Mouse (Mus musculus): ENCODE data around the gene Maml1. TPM values are rescaled to one million over a fixed set of nuclear protein-coding genes. Genes with fewer than 3 reads are reported as not detected.
"Not testable (repeated sequence)": the region's sequence is repeated elsewhere in the genome, so short reads cannot be mapped to it uniquely, and the experiment has no call there.

The Maml1 gene
- total RNA-seq, 2 experiments from 2014 or later = 10.1 to 10.8 TPM

DNA sequence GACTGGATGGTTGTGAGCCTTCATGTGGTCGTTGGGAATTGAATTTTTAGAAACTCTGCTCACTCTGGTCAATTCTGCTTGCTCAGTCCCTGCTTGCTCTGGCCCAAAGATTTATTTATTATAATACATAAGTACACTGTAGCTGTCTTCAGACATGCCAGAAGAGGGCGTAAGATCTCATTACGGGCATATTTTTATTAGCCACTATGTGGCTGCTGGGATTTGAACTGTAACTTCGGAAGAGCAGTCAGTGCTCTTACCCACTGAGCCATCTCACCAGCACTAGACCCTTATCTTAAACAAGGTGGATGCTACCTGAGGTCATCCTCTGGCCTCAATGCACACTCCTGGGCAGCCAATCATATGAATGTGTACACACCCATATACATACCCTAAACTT lies 27.2 kb upstream of the Maml1 start:
- DNase-seq (ENCODE audit: low spot score in 2 of 2); H3K27ac ChIP-seq; H3K4me3 ChIP-seq: not testable (repeated sequence)
- peak; percentile 53 for TF ChIP-seq CTCF (conservative IDR thresholded peaks at IDR 0.05)

DNA sequence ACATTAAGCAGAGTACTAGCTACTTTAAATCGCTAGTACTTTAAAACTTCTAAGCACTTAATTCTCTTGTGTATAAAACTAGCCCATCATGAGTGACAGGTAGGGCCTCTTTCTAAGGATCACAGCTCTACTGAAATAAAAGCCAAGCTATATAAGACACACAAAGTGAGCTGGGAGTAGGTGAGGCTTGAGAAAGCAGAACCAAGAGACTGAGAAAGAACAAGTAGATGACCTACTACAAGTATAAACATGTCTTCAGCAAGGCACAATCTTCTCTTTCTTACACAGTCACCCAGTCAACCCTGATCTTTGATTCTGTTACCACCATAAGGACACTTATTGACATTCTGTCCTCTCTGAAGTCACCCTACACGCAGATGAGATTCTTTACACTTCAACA lies 20.7 kb upstream of the Maml1 start:
- TF ChIP-seq CTCF (conservative IDR thresholded peaks at IDR 0.05) = no peak
- no peak overlapping the region for H3K4me3 ChIP-seq
- DNase-seq (ENCODE audit: low spot score in 2 of 2) = no peak
- H3K27ac ChIP-seq = no peak overlapping the region

DNA sequence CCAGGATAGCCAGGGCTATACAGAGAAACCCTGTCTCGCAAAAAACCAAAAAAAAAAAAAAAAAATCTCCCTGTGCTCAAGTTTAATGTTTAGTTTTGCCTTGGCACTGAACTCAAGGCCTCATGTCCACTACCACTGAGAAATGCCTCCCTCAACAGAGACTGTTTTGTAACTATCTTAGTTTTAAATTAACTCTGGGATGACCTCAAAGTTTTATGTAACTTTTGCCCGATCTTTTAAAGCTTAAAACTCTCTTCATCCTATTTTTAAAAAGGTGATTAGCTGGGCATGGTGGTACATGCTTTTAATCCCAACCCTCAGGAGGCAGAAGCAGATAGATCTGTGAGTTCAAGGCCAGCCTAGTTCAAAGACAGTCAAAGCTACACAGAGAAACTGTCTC lies 11.3 kb upstream of the Maml1 start:
- DNase-seq (ENCODE audit: low spot score in 2 of 2) = no peak
- no peak overlapping the region for H3K4me3 ChIP-seq
- H3K27ac ChIP-seq = no peak overlapping the region
- no peak for TF ChIP-seq CTCF (conservative IDR thresholded peaks at IDR 0.05)

DNA sequence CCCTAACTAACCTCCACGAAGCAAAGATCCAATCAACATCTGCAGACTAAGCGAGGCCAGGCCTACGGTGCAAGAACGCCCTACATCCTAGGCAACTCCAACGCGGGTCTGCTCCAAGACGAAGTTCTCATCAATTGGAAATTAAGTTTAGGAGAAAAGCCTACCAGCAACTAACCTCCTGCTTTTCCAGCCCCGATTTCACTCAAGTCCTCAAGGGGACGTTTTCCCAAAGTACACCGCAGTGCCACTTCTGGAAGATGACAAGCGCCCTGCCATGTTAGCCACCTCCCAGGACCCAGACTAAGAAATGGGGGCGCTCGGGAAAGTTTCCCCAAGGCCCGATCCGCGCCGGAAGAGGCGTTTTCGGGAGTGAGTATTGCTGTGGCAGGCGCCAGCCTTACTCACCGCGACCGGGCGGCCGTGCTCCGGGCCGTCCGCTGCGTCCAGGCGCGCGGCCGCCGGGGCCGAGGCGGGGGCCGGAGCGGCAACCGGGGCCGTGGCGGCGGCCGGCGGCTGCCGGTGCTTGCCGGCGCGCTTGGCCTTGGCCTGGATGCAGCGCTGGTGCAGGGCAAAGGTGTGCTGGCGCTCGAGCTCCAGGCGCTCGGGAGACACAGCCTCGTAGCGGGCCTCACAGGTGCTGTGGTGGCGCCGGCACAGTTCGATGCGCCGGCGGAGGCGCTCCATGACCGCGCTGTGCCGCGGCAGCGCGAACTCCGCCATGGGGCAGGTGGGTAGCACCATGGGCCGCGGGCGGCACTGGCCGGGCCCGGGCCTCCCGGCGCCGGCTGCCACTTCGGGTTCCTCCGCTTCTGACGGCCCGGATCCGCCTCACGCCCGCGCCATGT lies 568 bp downstream of the Maml1 start:
- peak; percentile 18 to 25 for DNase-seq (ENCODE audit: low spot score in 2 of 2)
- peak; percentile 19 for TF ChIP-seq CTCF (conservative IDR thresholded peaks at IDR 0.05)
- peak overlapping the region; percentile 98 for H3K27ac ChIP-seq
- peak overlapping the region; percentile 87 for H3K4me3 ChIP-seq

DNA sequence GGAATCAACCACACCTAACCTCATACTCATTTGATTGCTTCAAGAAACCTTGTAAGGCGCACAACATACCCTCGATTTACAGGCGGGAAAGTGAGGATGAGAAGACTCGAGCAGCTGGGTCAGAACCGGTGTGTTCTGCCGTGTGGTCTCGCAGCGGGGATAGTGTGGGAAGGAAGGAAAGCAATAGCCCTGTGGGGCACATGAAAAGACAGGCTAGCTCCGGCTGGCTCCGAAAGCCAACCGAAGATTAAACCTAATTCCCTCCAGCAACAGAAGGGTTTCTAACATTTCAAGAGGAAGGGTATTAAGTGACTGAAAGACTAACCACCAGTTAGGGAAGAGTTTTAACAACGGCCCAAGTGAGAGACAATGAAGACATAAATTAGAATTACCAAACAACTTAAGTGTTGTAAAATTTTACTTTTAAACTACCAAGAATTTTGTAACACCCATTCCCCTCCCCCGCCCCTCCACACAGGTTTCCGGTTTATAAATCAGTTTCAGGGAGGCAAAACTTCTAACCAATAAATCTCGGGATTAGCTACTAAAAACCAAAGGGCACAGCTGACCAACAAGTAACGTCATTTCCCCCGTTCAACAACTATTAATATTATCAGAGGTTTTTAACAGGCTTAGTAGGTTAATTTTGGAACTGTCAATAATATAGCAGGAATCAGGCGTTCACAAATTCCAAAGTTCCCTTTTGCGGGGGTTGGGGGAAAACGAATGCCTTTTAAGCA lies 1.5 kb downstream of the Maml1 start:
- Histone ChIP-seq H3K27ac (peak overlapping the region; percentile 98), H3K4me3 (peak overlapping the region; percentile 87)
- TF ChIP-seq CTCF (conservative IDR thresholded peaks at IDR 0.05) = no peak
- DNase-seq (ENCODE audit: low spot score in 2 of 2) = no peak

DNA sequence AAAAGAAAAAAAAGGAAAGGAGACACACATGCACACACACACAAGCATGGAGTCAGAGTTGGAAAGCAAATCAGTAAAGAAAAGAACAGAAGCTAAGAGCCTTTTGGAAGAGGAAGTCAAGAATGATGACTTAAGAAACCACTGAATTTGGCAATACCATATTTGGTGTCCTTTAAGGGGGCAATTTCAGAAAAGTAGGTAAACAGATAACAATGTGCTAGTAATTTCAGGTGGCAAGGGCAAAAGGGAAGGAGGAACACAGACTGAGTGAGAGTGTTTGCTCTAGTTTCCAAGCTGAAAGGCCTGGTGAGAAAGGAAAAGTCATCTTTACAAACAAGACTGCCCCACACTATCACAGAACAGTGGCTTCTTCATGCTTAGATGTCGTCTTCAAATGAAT lies 5.7 kb downstream of the Maml1 start:
- no peak for DNase-seq (ENCODE audit: low spot score in 2 of 2)
- TF ChIP-seq CTCF (conservative IDR thresholded peaks at IDR 0.05) = no peak
- no peak overlapping the region for H3K4me3 ChIP-seq
- H3K27ac ChIP-seq = no peak overlapping the region

DNA sequence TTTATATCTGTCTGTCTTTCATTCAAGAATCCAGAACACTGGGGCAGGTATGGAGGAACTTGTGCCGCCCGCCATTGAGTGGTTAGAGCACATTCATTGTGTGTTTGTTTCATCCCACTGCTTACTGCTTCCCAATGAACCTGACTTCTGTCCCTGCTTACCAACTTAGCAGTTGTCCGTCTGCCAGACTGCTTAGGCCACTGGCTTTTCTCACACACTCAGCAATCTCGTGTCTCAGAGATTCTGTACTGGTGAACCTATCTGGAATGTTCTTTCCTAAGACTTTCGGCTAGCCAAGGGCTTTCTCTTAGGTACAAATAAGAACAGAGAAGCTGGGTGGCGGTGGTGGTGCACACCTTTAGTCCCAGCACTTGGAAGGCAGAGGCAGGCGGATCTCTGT lies 6.4 kb downstream of the Maml1 start:
- no peak overlapping the region for H3K27ac ChIP-seq
- no peak for TF ChIP-seq CTCF (conservative IDR thresholded peaks at IDR 0.05)
- H3K4me3 ChIP-seq = no peak overlapping the region
- DNase-seq (ENCODE audit: low spot score in 2 of 2) = no peak

DNA sequence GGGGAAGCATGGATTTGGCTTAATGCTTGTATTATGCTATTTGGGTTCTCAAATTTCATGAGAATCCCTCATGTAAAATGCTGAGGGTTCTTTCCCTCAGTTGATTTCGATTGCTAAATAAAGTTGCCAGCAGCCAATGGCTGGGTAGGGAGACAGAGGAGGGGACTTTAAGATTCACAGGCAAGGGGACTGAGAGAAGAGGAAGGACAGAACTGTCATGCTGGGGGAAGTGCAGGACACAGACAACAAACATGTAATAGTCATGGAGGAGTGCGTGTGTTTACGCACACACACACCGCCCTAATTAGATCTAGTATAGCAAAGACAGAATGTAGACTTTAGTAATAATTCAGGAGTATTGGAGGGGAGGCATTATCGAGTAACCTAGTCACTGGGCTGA lies 6.8 kb downstream of the Maml1 start:
- TF ChIP-seq CTCF (conservative IDR thresholded peaks at IDR 0.05) = no peak
- no peak for DNase-seq (ENCODE audit: low spot score in 2 of 2)
- H3K4me3 ChIP-seq = no peak overlapping the region
- no peak overlapping the region for H3K27ac ChIP-seq

DNA sequence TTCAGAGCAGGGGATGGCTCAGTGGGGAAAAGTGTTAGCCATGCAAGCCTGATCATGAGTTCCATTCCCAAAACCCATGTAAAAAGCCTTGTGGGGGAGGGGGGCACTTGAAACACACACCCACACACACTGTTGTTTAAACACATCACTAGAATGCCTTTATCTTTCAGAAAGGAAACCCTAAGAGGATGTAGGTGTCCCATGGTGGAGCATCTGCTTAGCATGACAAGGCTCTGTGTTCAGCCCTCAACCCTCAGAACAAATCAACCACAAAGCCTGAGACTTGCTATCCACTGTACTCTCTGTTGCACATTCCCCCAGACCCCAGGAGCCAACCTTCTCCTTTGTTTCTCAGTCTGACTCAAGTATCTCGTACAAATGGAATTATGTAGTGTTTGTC lies 12.1 kb downstream of the Maml1 start:
- DNase-seq (ENCODE audit: low spot score in 2 of 2) = no peak
- H3K4me3 ChIP-seq = no peak overlapping the region
- H3K27ac ChIP-seq = no peak overlapping the region
- TF ChIP-seq CTCF (conservative IDR thresholded peaks at IDR 0.05) = no peak

DNA sequence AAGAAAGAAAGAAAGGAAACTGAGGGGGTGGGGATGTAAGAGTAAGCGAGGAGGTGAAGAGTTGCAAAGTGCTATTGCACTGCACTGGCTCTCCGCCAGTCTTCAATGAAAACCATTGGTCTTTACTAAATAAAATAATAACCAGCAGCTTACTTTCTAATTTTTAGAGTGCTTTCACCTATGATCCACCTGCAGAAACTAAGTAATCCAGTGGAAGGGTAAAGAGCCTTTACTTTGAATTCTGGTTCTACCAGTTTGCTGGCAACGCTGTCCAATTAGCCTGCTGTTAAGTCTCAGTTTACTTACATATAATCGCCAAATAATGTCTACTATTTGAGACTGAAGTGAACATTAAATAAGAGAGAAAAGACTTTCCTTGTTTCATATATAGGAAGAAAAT lies 13.1 kb downstream of the Maml1 start:
- Histone ChIP-seq H3K27ac (no peak overlapping the region), H3K4me3 (no peak overlapping the region)
- TF ChIP-seq CTCF (conservative IDR thresholded peaks at IDR 0.05) = no peak
- no peak for DNase-seq (ENCODE audit: low spot score in 2 of 2)

DNA sequence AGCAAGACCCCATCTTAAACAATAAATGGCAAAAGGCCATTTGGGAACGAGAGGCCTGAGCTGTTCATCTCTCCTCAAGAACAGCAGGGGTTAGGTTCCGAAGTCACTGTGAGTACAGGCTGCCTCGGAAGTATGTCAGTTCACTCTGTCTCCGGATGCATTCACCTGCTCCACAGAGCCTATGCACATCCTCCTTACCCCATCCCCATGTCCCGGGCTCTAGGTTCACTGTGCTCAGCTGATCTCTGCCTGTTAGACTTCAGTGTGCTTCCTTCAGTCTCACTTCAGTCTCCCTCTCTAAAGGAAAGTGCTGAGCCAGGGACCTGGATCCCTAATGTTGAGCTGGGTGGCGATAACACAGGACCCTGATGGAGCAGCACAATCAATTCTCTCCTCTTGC lies 14.4 kb downstream of the Maml1 start:
- Histone ChIP-seq H3K27ac (no peak overlapping the region), H3K4me3 (no peak overlapping the region)
- DNase-seq (ENCODE audit: low spot score in 2 of 2) = no peak
- no peak for TF ChIP-seq CTCF (conservative IDR thresholded peaks at IDR 0.05)

DNA sequence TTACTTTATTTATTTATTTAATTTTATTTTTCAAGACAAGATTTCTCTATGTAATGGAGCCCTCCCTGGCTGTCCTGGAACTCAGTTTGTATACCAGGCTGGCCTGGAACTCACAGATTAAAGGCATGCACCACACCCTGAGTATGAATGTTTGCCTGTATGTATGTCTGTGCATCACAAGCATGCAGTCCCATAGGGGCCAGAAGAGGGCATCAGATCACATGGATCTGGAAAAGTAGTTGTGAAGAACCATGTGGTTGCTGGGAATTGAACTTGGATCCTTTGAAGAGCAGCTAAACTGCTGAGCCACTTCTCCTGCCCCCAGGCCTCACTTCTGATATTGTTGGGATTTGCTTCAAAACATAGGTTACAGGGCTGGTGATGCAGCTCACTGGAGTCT lies 15.1 kb downstream of the Maml1 start:
- DNase-seq (ENCODE audit: low spot score in 2 of 2) = no peak
- Histone ChIP-seq H3K4me3 (no peak overlapping the region), H3K27ac (no peak overlapping the region)
- no peak for TF ChIP-seq CTCF (conservative IDR thresholded peaks at IDR 0.05)

DNA sequence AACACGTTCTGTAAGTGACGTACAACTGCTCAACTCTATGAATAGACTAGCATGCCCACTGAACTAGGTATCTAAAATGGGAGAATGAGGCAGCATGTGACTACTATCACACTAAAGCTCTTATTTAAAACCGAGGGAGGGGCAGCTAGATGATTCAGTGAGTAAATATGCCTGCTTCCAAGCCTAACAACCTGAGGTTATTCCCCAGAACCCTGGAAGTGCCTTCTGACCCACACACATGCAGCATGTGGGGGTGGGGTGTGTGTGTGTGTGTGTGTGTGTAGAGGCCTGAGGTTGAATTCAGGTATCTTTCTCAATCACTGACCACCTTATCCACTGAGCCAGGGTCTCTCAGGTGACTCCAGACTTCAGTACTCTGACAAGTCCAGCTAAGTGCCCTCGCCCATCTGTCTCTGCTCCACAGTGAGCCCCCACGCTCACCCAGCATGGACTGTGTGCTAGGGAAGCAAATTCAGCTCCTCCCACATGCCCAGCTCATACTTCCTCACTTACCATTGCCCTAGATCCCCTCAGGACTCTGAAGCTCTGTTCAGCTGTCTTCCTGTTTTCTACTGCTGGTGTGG lies 16.5 kb downstream of the Maml1 start:
- TF ChIP-seq CTCF (conservative IDR thresholded peaks at IDR 0.05) = no peak
- H3K4me3 ChIP-seq = no peak overlapping the region
- no peak for DNase-seq (ENCODE audit: low spot score in 2 of 2)
- H3K27ac ChIP-seq = peak overlapping the region; percentile 10; the same call in 1 of the 2 replicates

Measured in layer of hippocampus, adult 2 months (tissue).